Mouse (Mus musculus) stomach, postnatal 0 days (tissue): ENCODE results near the gene Aif1.

Experiments used
- CTCF ChIP-seq: IDR thresholded peaks from 2 replicates; pipeline ENCODE4 v1.5.1; 2016; ENCODE audit warnings: antibody characterized with exemption, low read depth, mild to moderate bottlenecking, moderate library complexity
- EP300 ChIP-seq: optimal IDR thresholded peaks from 2 replicates; pipeline ENCODE3; 2016; ENCODE audit warnings: antibody characterized with exemption

DNA sequence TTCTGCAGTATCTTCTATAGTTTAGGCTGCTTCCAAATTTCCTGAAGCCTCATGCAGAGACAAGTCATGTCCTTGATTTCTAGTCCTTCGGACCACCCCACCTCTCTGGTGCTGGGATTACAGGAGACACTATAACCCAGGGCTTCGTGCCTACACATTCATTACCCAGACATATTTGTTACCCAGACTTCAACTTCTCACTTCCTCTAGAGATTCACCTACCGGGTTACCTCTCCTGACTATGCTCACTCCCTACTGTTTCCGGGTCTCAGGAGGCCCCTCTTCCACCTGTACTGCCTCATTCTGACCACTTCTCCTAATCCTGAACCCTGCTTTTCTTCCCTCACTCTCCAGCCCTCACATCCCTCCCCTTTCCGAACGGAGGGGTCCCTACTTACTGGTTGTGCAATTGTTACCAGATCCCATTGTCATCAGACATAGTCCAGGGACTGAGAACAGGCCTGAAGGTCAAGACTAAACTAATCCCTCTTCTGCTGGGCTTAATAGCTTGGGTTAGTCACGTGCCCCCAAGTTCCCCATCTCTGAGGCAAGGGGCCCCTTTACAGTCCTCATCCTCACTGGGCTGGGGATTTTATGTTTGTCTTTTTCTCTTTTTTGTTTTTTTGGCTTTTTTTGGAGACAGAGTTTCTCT, 12.2 kb upstream of the Aif1 start, which contains the start of gene Lst1:
- TF ChIP-seq CTCF (no peak), EP300 (no peak)
